Mouse (Mus musculus) common myeloid progenitor, adult 5-6 weeks (primary cell): Measurements from ENCODE around the gene Tex36. TPM values are rescaled to one million over a fixed set of nuclear protein-coding genes. Genes with fewer than 3 reads are reported as not detected.

Experiments
- ATAC-seq: replicated peaks from 2 replicates; pipeline ENCODE4 v1.8.0; 2016; ENCODE audit warnings: low read depth, mild to moderate bottlenecking, moderate TSS enrichment, inconsistent platforms; ENCODE audit not compliant: poor library complexity, severe bottlenecking
- total RNA-seq: library from RNA; stranded (forward); fragments of 200-1000, 187-1606 nt; gene quantifications from 2 replicates; pipeline ENCODE4 v1.2.3, GENCODE M21; 2017

The Tex36 gene
- total RNA-seq = not detected in 2 replicates

DNA sequence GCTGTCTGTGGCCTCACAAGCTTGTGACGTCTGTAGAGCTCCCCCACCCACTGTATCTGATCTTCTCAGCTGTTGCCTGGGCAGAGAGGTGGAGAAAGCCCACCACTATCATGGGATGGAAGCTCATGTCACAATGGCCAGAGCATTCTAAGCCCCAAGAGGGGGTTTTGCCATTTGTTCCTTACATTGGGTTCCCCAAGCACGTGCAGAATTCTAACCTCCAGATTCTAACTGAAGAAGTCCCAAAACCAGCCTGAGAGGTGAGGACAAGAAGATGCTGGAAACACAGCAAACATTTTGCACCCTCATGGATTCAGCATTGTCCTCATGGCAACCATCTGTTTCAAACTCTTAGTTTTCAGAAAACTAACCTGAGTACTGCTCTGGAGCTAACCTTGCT, at the start of gene Tex36:
TSS of gene Tex36 (minus strand) at position 101 of the 400 bp plus-strand sequence.
- no peak for ATAC-seq

DNA sequence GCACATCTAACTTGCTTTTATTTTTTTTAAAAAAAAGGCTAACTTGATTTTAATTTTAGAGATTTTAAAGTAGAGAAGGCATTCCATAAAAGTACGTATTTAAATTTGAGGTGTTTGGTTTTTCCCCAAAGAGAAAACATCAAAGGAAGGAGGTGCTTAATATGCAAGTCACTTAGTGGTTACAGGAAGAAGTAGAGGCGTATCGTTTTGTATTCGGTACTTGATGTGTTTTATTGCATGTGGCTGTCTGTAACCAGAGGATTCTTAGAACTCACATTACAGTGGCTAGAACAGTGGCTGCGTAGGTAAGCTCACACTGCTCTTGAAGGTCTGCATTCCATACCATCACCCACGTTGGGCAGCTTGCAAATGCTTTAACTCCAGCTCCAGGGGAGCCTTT, 43.8 kb upstream of the Tex36 start:
- ATAC-seq = no peak

DNA sequence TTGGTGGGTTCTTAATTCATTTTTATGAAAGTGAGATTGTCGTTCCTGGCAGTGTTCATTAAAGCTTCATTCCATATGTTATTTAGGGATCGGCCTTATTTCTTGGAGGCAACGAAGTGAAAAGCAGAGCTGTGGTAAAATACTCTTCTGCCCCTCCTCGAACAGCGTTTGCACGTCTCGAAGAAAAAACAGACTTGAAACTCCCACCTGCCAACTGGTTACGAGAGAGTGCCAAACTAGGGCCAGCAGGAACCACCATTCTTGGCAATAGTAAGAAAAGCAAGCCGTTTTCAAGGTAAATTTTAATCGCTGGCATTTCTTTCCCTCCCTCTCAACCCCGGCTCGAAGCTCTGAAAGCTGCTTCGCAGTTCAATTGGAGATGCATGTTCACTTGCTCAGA, 36.9 kb upstream of the Tex36 start:
- no peak for ATAC-seq

DNA sequence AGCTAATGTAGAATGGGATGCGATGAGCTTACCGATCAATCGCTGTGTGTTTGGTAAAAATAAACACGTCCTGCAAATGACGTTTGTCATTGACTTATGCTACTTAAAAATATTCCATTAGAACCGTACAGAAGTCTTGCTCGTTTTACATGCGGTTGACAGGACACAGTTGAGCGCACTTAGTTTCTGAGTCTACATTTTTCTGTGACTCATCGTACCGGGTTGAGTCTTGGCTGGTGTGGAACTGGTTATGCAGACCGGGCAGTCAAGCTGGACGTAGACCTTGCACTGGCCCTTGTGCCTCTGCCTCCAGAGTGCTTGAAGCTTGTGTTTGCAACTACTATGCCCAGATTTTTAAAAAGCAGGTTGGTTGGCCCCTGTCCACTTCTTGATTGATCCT, 36.3 kb upstream of the Tex36 start:
- ATAC-seq = no peak

DNA sequence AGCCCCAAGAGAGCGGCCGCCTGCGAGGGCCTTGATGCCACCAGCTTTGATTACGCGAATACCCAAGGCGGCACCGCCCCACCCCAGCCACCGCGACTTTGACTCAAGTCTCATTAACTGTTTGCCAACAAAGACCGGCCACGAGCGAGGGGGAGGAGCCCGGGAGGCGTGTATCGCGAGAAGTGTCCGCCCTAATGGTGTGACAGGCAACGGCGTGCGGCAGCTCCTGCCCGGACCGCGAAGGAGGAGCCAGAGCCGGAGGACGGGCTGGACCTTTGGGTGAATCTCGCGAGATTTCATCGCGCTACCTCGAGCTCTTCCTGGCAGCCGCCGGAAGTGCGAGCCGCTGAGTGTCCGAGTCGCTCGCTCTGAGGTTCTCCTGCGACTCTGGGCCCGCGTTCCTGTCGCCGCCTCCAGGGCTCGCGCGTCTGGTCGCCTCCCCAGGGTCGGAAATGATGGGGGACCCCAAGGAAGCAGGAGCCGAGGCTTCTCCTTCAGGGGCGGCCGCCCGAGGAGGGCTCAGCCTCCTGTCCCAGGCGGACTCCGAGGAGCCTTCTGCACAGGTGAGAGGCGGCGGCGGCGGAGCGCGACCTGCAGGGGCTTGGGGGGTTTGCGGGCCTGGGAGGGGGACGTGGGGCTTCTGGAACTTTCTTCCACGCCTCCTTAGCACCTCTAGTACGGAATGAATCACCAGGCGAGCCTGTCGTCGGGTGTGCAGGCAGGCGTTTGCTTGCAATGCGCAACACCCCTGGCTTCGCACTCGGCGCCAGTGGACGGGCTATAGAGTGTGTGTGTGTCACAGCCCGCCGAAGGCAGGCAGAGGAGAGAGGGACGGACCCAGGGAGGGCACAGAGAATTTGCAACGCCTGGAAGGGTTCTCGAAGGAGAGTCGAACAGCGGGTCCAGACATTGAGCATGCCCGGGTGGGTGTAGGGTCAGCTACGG, 35.7 kb upstream of the Tex36 start, which contains the start of gene Edrf1:
TSS of gene Edrf1 (plus strand) at position 183 of the 945 bp plus-strand sequence.
- peak; percentile 93 for ATAC-seq

DNA sequence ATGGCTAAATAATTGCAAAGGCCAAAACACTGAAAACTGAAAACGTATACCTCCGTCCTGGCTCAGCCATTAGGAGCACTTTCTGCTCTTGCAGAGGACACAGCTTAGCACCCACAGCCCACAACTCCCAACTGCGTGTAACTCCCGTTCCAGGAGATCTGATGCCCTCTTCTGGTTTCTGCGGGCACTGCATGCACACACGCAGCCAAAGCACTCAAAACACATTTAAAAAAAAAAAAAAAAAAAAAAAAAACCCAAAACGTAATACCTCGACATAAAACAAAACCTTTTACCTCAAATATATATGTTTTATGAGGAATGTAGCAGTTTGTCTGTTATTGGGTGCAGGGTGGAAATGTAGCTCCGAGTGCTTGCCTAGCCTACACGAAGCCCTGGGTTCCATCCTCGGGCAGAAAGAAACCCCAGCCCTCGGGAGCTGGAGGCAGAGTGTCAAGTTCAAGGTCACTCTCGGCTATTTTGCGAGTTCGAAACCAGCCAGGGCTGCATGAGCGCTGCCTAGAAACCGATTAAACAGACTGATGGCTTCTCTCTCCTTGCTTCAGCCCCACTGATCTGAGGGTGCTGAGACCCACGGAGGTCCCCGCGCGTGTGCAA, 34.9 kb upstream of the Tex36 start:
- ATAC-seq = peak; percentile 57

DNA sequence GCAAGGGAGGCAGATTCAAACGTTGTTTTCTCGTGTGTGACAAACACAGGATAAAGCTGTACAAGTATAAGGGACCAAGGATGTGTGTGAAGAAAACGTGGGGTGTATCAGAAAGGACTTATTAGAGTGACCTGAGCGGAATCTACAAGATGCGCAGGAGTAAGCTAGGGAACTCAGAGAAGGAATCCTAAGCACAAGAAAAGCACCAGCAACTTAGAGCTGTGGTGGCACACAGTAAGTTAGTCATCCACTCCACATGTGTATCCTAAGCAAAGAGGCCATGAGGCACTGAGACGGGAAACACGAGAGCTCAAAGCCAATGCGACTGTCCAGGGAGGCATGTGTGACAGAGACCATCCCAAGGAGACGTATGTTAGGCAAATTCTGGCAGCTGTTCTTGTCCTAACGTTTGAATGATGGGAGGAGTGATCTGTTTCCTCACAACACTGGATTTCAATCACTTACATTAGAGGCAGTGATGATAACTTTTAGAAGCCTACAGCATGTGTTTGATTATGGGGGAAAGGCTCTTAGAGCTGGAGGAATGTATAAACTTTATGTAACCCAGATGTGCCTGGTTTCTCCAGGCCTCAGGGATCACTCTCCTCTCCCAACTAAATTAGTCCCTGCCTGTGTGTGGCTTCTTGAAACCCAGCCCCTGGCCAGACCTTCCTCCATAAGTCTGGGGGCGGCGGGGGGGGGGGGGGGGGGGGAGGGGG, 33.1 kb upstream of the Tex36 start:
- no peak for ATAC-seq

DNA sequence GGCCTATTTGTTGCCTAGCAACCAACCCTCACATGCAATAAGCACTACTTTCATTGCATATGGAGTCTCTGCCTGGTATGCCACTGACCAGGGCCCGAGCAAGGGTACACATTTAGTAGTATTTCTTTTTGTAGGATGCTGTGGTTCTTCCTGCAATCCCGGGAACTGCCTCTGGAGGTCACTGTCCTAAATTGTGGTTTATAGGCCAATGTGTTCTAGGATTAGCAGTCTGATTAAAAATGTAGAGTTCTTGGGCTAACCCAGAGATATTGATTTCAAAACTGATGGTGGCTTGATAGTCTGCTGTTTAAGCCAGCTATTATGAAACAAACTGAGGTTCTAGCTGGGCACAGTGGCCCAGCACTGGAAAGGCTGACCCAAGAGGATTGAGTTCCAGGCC, 30.5 kb upstream of the Tex36 start:
- ATAC-seq = peak; percentile 31

DNA sequence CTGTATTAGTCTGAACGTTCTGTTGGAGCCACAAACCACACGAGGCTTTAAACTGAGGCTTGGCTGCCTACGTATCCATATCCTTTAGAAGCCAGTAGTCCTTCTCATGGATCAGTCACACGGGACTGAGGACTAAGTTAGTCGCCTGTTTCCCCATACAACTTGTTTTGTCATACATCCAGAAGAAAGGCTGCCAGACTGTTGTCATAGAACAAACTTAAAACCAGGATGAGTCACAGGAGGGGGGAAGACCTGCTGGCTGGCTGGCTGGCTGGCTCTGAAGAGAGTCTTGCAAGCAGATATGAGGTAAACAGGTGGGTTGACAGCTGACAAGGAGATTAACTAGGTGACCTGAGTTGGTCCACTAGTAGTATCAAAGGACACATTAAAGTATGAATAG, 28.9 kb upstream of the Tex36 start:
- ATAC-seq = no peak

DNA sequence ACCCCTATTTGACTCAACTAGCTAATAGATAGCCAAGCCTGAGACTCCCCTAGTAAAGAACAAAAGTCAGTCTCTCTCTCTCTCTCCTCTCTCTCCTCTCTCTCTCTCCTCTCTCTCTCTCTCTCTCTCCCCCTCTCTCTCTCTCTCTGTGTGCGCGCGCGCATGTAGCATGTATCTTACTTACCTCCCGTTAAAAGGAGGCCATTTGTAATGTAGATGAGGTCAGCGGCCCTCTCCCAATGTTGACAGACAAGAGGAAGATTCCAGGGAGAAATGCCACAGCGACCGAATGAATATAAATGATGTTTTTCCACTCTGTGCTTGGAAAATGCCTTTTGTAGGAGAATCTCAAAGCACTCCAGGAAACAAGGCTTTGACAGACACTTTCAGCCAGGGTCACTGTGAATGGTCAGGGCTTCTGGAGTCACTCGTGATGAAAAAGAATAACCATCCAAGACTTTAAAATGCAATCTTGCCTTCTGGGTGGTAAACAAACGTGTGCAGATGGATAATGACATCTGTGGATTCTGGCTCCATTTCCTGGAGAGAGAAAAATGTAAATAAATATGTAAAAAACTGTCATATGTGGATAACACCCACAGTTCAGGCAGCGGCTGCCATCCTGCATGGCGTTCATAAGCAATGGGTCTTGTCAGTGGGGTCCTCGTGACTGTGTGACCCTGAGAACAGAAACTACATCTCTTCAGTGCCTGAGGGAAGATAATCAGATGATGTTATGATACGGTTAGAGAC, 25.4 kb upstream of the Tex36 start:
- no peak for ATAC-seq

DNA sequence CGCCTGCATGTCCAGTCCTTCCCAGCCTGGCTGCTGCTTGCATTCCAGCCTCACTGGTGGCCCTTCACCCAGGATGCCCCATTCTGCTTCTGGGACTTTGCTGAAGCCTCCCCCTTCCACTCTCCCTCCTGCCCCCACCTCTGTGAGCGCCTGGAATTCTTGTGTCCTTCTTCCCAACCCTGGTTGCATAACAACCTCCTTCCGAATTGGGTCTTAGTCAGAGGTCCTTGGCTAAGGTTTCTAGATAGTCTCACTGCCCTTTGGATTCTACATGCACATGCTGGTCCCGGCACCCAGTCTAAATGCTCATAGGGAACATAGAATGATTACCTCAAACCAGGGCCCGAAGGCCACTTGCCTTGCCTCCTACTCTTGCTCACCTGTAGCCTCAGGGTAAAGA, 21.3 kb upstream of the Tex36 start:
- no peak for ATAC-seq

DNA sequence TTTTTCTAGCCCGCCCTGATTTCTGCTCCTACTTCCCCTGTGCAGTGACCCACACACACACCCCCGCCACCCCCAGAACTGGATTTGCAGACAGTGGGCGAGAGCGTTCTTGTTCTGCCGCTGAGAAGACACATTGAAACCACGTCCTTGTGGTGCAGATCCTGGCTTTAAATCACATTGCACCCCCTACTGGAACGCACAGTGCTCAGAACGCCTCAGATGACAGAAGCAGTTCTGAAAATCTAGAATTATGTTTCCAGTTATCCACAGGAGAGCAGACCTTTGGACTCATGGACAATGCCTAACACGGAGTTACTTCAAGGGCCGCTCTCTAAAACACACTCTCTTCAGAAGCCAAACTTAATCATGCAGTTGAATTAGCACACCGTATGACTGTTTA, 18.8 kb upstream of the Tex36 start:
- ATAC-seq = peak; percentile 60; the same call in 1 of the 2 replicates

DNA sequence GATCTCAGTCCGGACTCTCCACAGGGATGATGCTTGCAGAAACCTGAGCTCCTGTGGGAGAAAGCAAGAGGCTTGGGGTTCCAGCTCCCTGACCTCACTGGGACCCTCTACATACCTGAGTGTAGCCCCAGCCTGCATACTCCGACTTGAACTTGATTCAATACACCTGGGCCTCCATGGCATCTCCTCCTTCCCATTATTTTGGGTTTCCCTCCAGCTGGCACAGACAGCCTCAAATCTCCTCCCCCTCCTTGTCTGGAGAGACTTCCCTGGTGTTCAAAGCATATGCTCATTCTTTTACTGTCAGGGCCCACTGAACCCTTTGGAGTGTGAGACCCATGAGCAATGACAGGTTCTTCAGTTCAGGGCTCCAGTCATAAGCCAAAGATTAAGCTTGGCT, 11.0 kb upstream of the Tex36 start:
- ATAC-seq = no peak

DNA sequence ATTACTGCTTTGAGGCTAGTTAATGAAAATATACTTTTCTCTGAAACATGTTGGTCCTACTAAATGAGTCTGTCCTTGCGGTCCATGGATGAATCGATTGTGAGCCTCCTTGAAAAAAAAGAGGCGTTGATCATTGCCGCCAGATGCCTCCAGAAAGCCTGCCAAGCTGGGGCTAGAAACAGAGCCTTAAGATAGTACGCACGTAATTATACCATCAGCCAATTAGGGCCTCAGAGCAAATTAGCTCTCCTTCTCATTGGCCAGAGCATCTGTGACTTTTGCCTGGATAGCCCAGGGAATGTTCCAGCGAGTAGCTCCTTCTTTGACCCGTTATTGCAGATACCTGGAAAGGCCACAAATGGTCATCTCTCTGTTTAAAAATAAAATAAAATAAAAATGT, 7.6 kb upstream of the Tex36 start:
- no peak for ATAC-seq

DNA sequence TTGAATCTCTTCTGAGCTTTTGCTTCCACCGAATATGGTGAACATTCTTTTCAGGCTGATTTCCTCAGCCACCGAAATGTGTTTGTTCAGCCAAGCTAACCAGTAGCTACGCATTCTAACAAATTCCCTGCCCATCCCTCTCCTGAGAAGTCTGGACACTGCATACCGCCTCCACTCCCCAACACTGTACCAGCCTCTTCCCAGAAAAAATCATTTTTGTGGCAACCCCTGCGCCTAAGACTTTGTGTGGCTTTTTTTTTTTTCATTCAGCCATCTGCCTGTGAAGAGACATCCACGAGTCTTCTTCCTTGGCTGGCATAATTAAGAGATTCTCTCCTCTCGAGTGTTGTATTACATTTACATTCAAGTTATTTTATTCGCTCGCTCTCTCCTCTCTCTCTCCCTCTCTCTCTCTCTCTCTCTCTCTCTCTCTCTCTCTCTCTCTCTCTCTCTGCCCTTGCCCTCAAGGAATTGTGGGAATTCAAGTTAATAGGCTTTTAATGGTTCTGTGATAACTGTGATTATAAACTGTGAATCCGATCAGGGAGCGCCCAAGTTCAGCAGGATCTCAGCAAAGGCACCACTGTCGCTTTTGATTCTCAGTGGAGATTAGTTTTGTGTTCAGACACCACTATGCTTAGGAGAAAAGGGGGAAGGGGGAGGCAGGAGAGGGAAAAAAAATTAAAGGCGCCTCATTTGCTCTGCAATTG, 6.8 kb upstream of the Tex36 start:
- no peak for ATAC-seq

DNA sequence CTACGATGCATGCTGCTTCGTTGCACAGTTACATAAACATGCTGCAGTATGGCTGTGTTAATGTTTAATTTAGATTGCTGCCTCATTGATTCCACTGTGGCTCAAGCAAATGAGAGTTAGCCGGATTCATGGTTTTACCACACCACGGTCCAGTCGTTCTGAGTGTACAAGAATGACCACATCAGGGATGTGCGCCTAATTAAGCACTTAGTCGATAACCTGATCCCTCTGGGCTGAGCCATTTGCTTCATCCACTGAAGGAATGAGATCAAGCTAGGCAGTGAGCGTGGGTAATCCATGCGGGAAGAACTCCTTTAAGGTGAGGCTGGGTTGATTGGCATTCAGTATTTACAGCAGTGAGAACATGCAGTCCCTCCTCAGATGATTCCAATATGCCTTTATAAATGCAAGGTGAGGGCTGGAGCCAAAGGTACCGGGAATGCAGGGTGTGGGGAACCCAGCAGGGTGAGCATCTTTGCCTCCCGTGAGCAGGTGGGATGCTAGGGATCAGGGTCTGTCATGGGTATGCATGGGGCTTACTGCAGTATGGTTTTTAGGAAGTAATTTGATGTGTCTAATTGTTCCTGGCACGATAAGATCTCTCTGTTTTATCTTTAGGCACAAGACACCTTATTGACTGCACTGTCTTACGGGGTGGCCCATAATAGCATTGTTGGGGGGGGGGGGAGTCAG, 6.1 kb upstream of the Tex36 start:
- ATAC-seq = no peak

DNA sequence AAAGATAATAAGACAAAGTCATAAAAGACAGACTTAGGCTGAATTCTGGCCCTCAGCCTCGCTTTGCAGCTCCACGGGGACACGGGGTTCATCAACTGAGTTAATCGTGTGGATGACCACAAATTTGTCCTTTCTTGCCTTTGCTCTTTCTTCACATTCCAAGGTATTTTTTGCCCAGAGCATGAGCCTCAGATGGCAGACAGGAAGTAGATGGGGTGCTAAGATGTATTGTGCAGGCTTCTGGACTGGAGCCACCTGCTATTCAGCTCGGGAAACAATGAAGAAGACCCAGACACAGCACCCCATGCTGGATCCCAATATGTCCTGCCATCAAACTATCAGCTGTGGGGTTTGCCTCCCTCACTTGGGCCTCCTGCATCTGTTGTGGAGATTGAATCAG, 5.4 kb upstream of the Tex36 start:
- ATAC-seq = no peak

DNA sequence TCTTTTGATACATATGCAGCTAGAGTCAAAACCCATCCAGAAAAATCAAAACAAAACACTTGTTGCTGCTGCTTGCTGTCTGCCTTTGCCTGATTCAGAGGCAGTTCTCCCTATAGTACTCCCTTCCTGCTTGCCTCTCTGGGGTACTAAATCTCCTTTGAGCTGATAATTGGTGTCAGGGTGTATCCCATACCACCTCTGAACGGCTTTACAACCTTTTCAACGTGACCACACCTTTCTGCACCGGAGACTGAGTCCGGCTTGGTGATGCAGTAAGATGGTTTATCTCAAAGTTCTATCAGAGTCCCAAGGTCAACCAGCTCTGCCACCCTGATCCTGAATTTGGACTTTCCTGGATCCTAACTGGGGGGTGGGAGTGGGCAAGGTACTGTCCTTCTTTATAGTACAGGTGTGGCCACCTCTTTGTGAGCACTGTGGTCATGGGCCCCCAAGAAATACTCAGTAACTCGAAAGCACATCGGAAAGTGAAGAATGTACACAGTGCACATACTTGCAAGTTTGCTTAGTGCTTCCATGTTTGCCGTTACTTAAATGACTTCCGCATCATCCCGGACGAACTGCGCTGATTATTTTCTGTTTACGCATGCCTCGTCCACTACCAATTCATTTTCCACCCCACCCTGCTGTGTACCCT, 2.6 kb upstream of the Tex36 start:
- no peak for ATAC-seq
